Mouse (Mus musculus) erythroblast, embryonic 14.5 days (primary cell): ENCODE measurements around the gene Immt.

Experiments
- GATA1 ChIP-seq: IDR thresholded peaks from 2 replicates; pipeline ENCODE4 v1.6.1; 2012; ENCODE audit warnings: low read length, inconsistent platforms, mixed read lengths
- TAL1 ChIP-seq: IDR thresholded peaks from 3 replicates; pipeline ENCODE4 v1.6.1; 2012; ENCODE audit warnings: low read length, inconsistent platforms, mixed read lengths

- TF ChIP-seq GATA1 (no peak), TAL1 (no peak)
Measured at GRCm38 (mm10) chr6:71829768-71830167, 1.4 kb upstream of the Immt start.
